Mouse (Mus musculus) lung, adult 2 months (tissue): ENCODE measurements at regions not wholly inside any gene's neighbourhood (a gene's known extent, or its start where the extent isn't known, plus 50 kb on each side); places are given as distances from the start of the nearest gene placed in this dataset.

Source experiments
- CTCF ChIP-seq: fragments of 200-500 bp; IDR thresholded peaks from 2 replicates; pipeline ENCODE4 v1.5.1; 2011; ENCODE audit warnings: mild to moderate bottlenecking, low read length, control low read depth; ENCODE audit not compliant: insufficient read depth
- POLR2A ChIP-seq: fragments of 200-500 bp; IDR thresholded peaks from 2 replicates; pipeline ENCODE4 v1.6.1; 2011; ENCODE audit warnings: low read depth, mild to moderate bottlenecking, control low read depth, low read length, borderline replicate concordance; ENCODE audit errors: extremely low read depth

DNA sequence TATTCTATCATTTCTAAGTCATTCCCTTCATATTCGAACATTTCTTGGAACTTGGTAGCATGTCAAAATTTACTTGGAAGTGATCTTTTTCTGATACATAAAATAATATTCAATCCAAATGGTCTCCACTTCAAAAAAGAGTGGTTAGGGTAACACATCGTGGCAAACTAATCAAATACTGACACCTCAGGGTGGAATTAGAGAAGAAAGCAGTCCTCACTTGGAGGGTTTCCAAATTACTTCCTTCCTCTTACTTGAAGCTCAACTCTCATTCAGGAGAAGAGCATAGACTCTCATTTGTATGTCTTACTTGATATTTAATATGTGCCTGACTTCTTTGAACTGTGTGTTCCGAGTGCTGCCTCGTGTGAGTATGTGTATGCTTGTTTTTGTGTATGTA is 220.3 kb downstream of the Mex3b start:
- TF ChIP-seq CTCF (no peak), POLR2A (no peak)
